ENCODE assay signal across 15 mouse cellular contexts in the genomic region with DNA sequence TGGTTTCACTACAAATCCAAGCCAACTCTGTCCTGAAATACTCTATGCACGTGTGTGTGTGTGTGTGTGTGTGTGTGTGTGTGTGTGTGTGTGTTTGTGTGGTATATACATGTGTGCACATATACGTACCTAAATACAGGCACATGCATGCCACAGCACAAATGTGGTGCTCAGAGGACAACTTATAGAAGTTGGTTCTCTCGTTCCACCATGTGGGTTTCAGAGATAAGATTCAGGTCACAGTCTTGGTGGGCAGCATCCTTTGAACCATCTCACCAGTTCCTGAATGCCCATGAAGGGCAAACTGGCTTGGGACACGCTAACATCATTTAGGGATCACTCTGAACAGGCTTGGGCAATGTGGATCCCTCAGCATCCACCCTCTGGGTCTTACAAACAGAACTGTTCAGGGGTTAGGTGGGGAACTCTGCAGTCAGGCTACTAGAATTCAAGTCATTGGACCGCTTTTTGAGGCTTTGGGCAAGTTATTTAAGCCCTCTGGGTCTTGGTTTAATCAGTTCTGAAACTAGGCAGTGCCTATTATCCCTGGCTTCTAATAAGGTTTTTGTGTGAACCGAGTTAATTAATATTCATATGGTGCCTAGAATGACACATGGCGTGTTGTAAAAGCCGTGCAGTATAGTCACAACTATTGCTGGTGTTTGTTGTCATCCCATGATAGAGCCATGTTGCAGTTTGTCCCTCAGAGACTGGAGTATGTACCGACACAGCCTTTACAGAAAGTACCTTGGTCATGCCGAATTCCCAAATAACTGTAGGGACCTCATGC. TPM values are rescaled to one million over a fixed set of nuclear protein-coding genes. Genes with fewer than 3 reads are reported as not detected.
DNase-seq lines count a peak whose midpoint lies in the region; ATAC-seq and TF ChIP-seq lines count a peak whose summit lies in the region.
"Had no signal": no experiment of that assay in that cellular context is flagged by ENCODE, and none has a peak within 500 bp of the region (broad histone marks: within the 10 kb centered on the region; RNA-seq: fewer than 3 reads in every experiment).

No protein-coding gene starts in this region.

- H3K27me3 ChIP-seq in hindbrain, embryonic 14.5 days (ENCODE audit: control insufficient read depth, insufficient read depth, low read length) = no peaks in the 10 kb centered on the region
- no peaks in the 10 kb centered on the region for H3K27me3 ChIP-seq in hindbrain, embryonic 12.5 days
- no peaks in the 10 kb centered on the region for H3K27me3 ChIP-seq in liver, embryonic 14.5 days (ENCODE audit: control insufficient read depth, insufficient read depth, low read length)
- H3K27me3 ChIP-seq in midbrain, postnatal 0 days (ENCODE audit: insufficient read depth, low read length) = no peaks in the 10 kb centered on the region
- H3K27me3 ChIP-seq: embryonic facial prominence, embryonic 12.5 days; limb, embryonic 15.5 days had no signal

- H3K27ac ChIP-seq in hindbrain, embryonic 14.5 days = no peak overlapping the region
- H3K27ac ChIP-seq in hindbrain, embryonic 12.5 days = no peak overlapping the region; the same call in 1 of the 2 replicates
- no peak overlapping the region for H3K27ac ChIP-seq in liver, embryonic 14.5 days
- H3K27ac ChIP-seq in midbrain, postnatal 0 days (ENCODE audit: low read depth, low read length) = no peak overlapping the region
- H3K27ac ChIP-seq: embryonic facial prominence, embryonic 12.5 days; heart, embryonic 13.5 days; limb, embryonic 15.5 days had no signal

- H3K4me2 ChIP-seq in hindbrain, embryonic 14.5 days (replicated peaks) = peak overlapping the region; percentile 29; the same call in 1 of the 2 replicates
- no peak overlapping the region; the same call in 1 of the 2 replicates for H3K4me2 ChIP-seq in hindbrain, embryonic 12.5 days (replicated peaks)
- peak overlapping the region; percentile 65 for H3K4me2 ChIP-seq in liver, embryonic 14.5 days (ENCODE audit: low read depth)
- H3K4me2 ChIP-seq in midbrain, postnatal 0 days (ENCODE audit: low read depth, low read length, poor library complexity, severe bottlenecking) = peak overlapping the region; percentile 51
- H3K4me2 ChIP-seq: embryonic facial prominence, embryonic 12.5 days; limb, embryonic 15.5 days had no signal

- TF ChIP-seq CTCF in liver, embryonic 14.5 days (IDR thresholded peaks at IDR 0.05; ENCODE audit: low read depth) = no peak
- TF ChIP-seq CTCF in midbrain, postnatal 0 days (IDR thresholded peaks at IDR 0.05) = no peak

- no peak overlapping the region for H3K4me3 ChIP-seq in hindbrain, embryonic 14.5 days (replicated peaks; ENCODE audit: low read length)
- H3K4me3 ChIP-seq in hindbrain, embryonic 12.5 days = no peak overlapping the region
- H3K4me3 ChIP-seq in liver, embryonic 14.5 days (ENCODE audit: insufficient read depth in 1 of 2, low read depth in 2 of 2, low read length in 2 of 2) = no peak overlapping the region; a peak in 1 of 4 replicates
- peak overlapping the region; percentile 23; the same call in 1 of the 2 replicates for H3K4me3 ChIP-seq in midbrain, postnatal 0 days (ENCODE audit: low read depth, low read length)
- H3K4me3 ChIP-seq: embryonic facial prominence, embryonic 12.5 days; limb, embryonic 15.5 days had no signal

- no peaks in the 10 kb centered on the region for H3K36me3 ChIP-seq in hindbrain, embryonic 14.5 days (replicated peaks; ENCODE audit: control insufficient read depth, insufficient read depth)
- H3K36me3 ChIP-seq in hindbrain, embryonic 12.5 days = no peaks in the 10 kb centered on the region
- H3K36me3 ChIP-seq in liver, embryonic 14.5 days (replicated peaks; ENCODE audit: control insufficient read depth, insufficient read depth, low read depth) = no peaks in the 10 kb centered on the region
- no peaks in the 10 kb centered on the region for H3K36me3 ChIP-seq in midbrain, postnatal 0 days (ENCODE audit: insufficient read depth, low read length)
- H3K36me3 ChIP-seq: embryonic facial prominence, embryonic 12.5 days; heart, embryonic 13.5 days; limb, embryonic 15.5 days had no signal

- no peaks in the 10 kb centered on the region for H3K9me3 ChIP-seq in hindbrain, embryonic 14.5 days (ENCODE audit: control insufficient read depth, low read length)
- no peaks in the 10 kb centered on the region for H3K9me3 ChIP-seq in hindbrain, embryonic 12.5 days (replicated peaks)
- no peaks in the 10 kb centered on the region for H3K9me3 ChIP-seq in liver, embryonic 14.5 days (ENCODE audit: control insufficient read depth, low read length)
- H3K9me3 ChIP-seq in midbrain, postnatal 0 days (ENCODE audit: low read length) = no peaks in the 10 kb centered on the region
- H3K9me3 ChIP-seq: embryonic facial prominence, embryonic 12.5 days; heart, embryonic 13.5 days; limb, embryonic 15.5 days had no signal

- no peak for ATAC-seq in hindbrain, embryonic 14.5 days (ENCODE audit: low FRiP score)
- ATAC-seq in hindbrain, embryonic 12.5 days (ENCODE audit: low FRiP score) = no peak
- 0 out of 2 replicates have a peak, but pooled peaks have one; percentile 52 for ATAC-seq in liver, embryonic 14.5 days (ENCODE audit: insufficient read depth)
- ATAC-seq in midbrain, postnatal 0 days (ENCODE audit: low FRiP score) = no peak
- no peak for ATAC-seq in activated CD4-positive, CD25-positive, alpha-beta regulatory T cell, adult 4 months

- TF ChIP-seq EP300 in liver, embryonic 14.5 days (IDR thresholded peaks at IDR 0.05; ENCODE audit: low read depth) = 0 out of 2 replicates have a peak, but pooled peaks have one; percentile 28

- H3K9ac ChIP-seq in hindbrain, embryonic 14.5 days = no peak overlapping the region
- H3K9ac ChIP-seq in hindbrain, embryonic 12.5 days = no peak overlapping the region
- no peak overlapping the region for H3K9ac ChIP-seq in liver, embryonic 14.5 days (replicated peaks)
- H3K9ac ChIP-seq in midbrain, postnatal 0 days (replicated peaks; ENCODE audit: low read length, poor library complexity, severe bottlenecking) = no peak overlapping the region
- H3K9ac ChIP-seq: embryonic facial prominence, embryonic 12.5 days; heart, embryonic 13.5 days; limb, embryonic 15.5 days had no signal

- H3K4me1 ChIP-seq in hindbrain, embryonic 14.5 days (replicated peaks; ENCODE audit: control insufficient read depth, insufficient read depth, low read length) = 0 out of 2 replicates have a peak, but pooled peaks cover 6% of the 10 kb centered on the region
- H3K4me1 ChIP-seq in hindbrain, embryonic 12.5 days = peaks cover 13% of the 10 kb centered on the region
- peaks cover 17 to 20% of the 10 kb centered on the region in 2 experiments for H3K4me1 ChIP-seq in liver, embryonic 14.5 days (replicated peaks; ENCODE audit: control insufficient read depth in 2 of 2, insufficient read depth in 2 of 2, low read length in 1 of 2)
- no peaks in the 10 kb centered on the region for H3K4me1 ChIP-seq in midbrain, postnatal 0 days (ENCODE audit: insufficient read depth, low read length)
- H3K4me1 ChIP-seq: embryonic facial prominence, embryonic 12.5 days; limb, embryonic 15.5 days had no signal

- 72% methylated on average over 10 of the region's 10 CpGs for WGBS in hindbrain, embryonic 14.5 days
- 83% methylated on average over 10 of the region's 10 CpGs for WGBS in hindbrain, embryonic 12.5 days
- WGBS in liver, embryonic 14.5 days (ENCODE audit: insufficient replicate concordance) = 44% methylated on average over 10 of the region's 10 CpGs
- WGBS in midbrain, postnatal 0 days = 60% methylated on average over 10 of the region's 10 CpGs

- DNase-seq in hindbrain, embryonic 14.5 days (ENCODE audit: low spot score) = no peak
- peak; percentile 20 for DNase-seq in testis, postnatal 10 days (ENCODE audit: low spot score)
- DNase-seq in testis, postnatal 14 days (ENCODE audit: low spot score) = no peak
- no peak for DNase-seq in liver, embryonic 14.5 days (ENCODE audit: low read depth in 3 of 3, low spot score in 3 of 3)
- DNase-seq in midbrain, postnatal 0 days (ENCODE audit: low spot score) = no peak
- no peak for DNase-seq in left cerebral cortex, adult 11 months (ENCODE audit: low spot score)
- DNase-seq: cerebellum, adult 11-12 months; lung, postnatal 14 days; right cerebral cortex, postnatal 4 days; thymus, adult 18-20 months had no signal

RNA-seq across cellular contexts. Expression of a gene that starts 59.4 kb away (rescaled TPM):
- polyA plus RNA-seq in hindbrain, embryonic 14.5 days (2014; fragmentation: Nextera tagmentation; extraction: Ambion mirVana) = 0.70 and 0.76 TPM in 2 replicates
- polyA plus RNA-seq in hindbrain, embryonic 12.5 days (2016; fragmentation: Nextera tagmentation; extraction: Ambion mirVana) = 3.2 and 3.4 TPM in 2 replicates
- 0.44 and 0.52 TPM in 2 replicates for polyA plus RNA-seq in liver, embryonic 14.5 days (2012; rRNA removed)
- 0.05 and 0.11 TPM in 2 replicates for polyA plus RNA-seq in liver, embryonic 14.5 days (2014; fragmentation: Nextera tagmentation; extraction: Ambion mirVana)
- total RNA-seq in midbrain, postnatal 0 days (2014; rRNA removed) = 4.6 and 5.2 TPM in 2 replicates
- 0.50 and 0.64 TPM in 2 replicates for polyA plus RNA-seq in midbrain, postnatal 0 days (2015; fragmentation: Nextera tagmentation; extraction: Ambion mirVana)
- polyA plus RNA-seq in activated CD4-positive, CD25-positive, alpha-beta regulatory T cell, adult 4 months (2017; shearing (Covaris generic)) = 1 to 10 TPM in 1 of 2 experiments, under 1 TPM in 1; 0.24 to 1.4 TPM
